Comparison of ENCODE assay signal across 19 mouse cellular contexts in the genomic region with DNA sequence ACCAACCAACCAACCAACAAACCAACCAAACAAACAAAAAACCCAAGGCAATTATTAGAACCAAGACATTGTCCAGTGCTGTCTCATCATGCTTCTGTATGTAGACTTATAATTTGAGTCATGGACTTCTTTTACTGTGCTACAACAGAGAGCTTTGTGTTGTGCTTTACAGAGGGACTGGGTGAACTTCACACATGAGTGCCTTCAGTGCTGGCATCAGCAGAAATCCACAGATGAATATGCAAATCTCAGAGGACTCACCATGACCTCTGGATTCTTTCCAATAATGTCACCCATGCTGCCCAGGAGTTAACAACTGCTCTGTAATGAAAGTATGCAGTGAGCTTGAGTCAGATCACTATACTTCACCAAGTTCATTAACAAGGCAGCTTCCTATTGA.
DNase-seq lines count a peak whose midpoint lies in the region; ATAC-seq lines count a peak whose summit lies in the region.
"Had no signal": no experiment of that assay in that cellular context is flagged by ENCODE, and none has a peak within 500 bp of the region (broad histone marks: within the 10 kb centered on the region; RNA-seq: fewer than 3 reads in every experiment).

No protein-coding gene starts in this region.

- H3K9ac ChIP-seq in neural tube, embryonic 11.5 days (ENCODE audit: low read length) = no peak overlapping the region
- H3K9ac ChIP-seq in neural tube, embryonic 15.5 days (replicated peaks) = no peak overlapping the region
- H3K9ac ChIP-seq: heart, embryonic 13.5 days had no signal

- H3K4me1 ChIP-seq in neural tube, embryonic 11.5 days (ENCODE audit: control insufficient read depth, insufficient read depth, low read length) = no peaks in the 10 kb centered on the region
- H3K4me1 ChIP-seq in neural tube, embryonic 15.5 days = no peaks in the 10 kb centered on the region
- H3K4me1 ChIP-seq: heart, embryonic 13.5 days had no signal

- no peak overlapping the region for H3K4me2 ChIP-seq in neural tube, embryonic 11.5 days (ENCODE audit: low read depth)
- H3K4me2 ChIP-seq in neural tube, embryonic 15.5 days = no peak overlapping the region
- H3K4me2 ChIP-seq: heart, embryonic 13.5 days; midbrain, embryonic 11.5 days had no signal

- no peaks in the 10 kb centered on the region for H3K9me3 ChIP-seq in neural tube, embryonic 11.5 days (ENCODE audit: control insufficient read depth, low read length)
- no peaks in the 10 kb centered on the region for H3K9me3 ChIP-seq in neural tube, embryonic 15.5 days (replicated peaks)
- H3K9me3 ChIP-seq: G1E; heart, embryonic 13.5 days had no signal

- DNase-seq in heart, postnatal 10 days = peak; percentile 9 to 11
- DNase-seq in heart, postnatal 25 days (ENCODE audit: low spot score) = no peak
- DNase-seq in neural tube, embryonic 11.5 days (ENCODE audit: low spot score) = no peak
- peak; percentile 77 for DNase-seq in kidney, adult 9 months
- DNase-seq in lung, postnatal 14 days = no peak
- DNase-seq in cerebellum, postnatal 25 days = no peak
- DNase-seq: adrenal gland, postnatal 10 days; cerebellum, adult 2 months; cerebellum, postnatal 36 days had no signal

- H3K27me3 ChIP-seq in neural tube, embryonic 11.5 days (ENCODE audit: control insufficient read depth, insufficient read depth, low read length) = no peaks in the 10 kb centered on the region
- no peaks in the 10 kb centered on the region for H3K27me3 ChIP-seq in neural tube, embryonic 15.5 days (replicated peaks)
- H3K27me3 ChIP-seq: heart, embryonic 13.5 days had no signal

- peak; percentile 45; the same call in 1 of the 2 replicates for ATAC-seq in neural tube, embryonic 11.5 days (ENCODE audit: insufficient read depth, low FRiP score, low TSS enrichment)
- ATAC-seq in neural tube, embryonic 15.5 days (ENCODE audit: low FRiP score) = no peak
- ATAC-seq: activated CD4-positive, CD25-positive, alpha-beta regulatory T cell, adult 4 months; forebrain, embryonic 14.5 days; hindbrain, embryonic 16.5 days; intestine, embryonic 16.5 days had no signal

- no peaks in the 10 kb centered on the region for H3K36me3 ChIP-seq in neural tube, embryonic 11.5 days (ENCODE audit: control insufficient read depth, insufficient read depth, low read length)
- no peaks in the 10 kb centered on the region for H3K36me3 ChIP-seq in neural tube, embryonic 15.5 days
- H3K36me3 ChIP-seq: G1E; heart, embryonic 13.5 days had no signal

- H3K4me3 ChIP-seq in neural tube, embryonic 11.5 days (ENCODE audit: low read depth, low read length) = no peak overlapping the region
- H3K4me3 ChIP-seq in neural tube, embryonic 15.5 days (replicated peaks) = no peak overlapping the region
- H3K4me3 ChIP-seq: heart, embryonic 13.5 days; layer of hippocampus, adult 2 months had no signal

- intact Hi-C loops in heart, postnatal 10 days (cut with DNase I) = no loop called here
- intact Hi-C loops in heart, postnatal 25 days (cut with DNase I) = no loop called here

- no peak overlapping the region for H3K27ac ChIP-seq in neural tube, embryonic 11.5 days (ENCODE audit: low read depth, low read length)
- no peak overlapping the region for H3K27ac ChIP-seq in neural tube, embryonic 15.5 days (replicated peaks)
- H3K27ac ChIP-seq: heart, embryonic 13.5 days; layer of hippocampus, adult 2 months; macrophage had no signal

Comparison
In these comparisons a context has a peak if more than half of its experiments do, and no peak if none do; other contexts are left out.
1. DNase-seq: peak in heart, postnatal 10 days (2 of 2) and kidney, adult 9 months (single experiment); none in heart, postnatal 25 days (single experiment), neural tube, embryonic 11.5 days (single experiment), lung, postnatal 14 days (single experiment) and cerebellum, postnatal 25 days (0 of 2).